Comparison of ENCODE assay signal across 15 mouse cellular contexts in the genomic region with DNA sequence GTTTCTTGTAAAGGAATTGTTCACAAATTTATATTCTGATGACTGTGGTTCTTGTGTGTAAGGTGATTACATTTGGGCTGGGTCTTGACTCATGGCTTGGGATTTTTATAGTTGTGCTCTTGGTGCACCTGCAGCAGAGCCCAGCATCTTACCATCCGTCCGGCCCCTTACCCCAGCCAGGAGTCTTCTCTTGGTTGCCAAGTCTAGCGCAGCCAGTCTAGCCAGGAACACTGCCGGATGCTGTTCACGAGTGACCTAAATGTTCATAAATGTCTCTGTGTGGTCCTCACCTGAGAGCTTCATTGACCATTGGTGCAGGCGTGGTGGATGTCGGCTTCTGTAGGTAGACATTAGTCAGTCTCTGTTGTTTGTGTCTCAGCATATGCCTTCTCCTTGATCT.
"Had no signal": no experiment of that assay in that cellular context is flagged by ENCODE, and none has a peak within 500 bp of the region (broad histone marks: within the 10 kb centered on the region; RNA-seq: fewer than 3 reads in every experiment).

No protein-coding gene starts in this region.

- H3K4me2 ChIP-seq: liver, embryonic 15.5 days; lung, embryonic 14.5 days; midbrain, embryonic 11.5 days; midbrain, embryonic 15.5 days; neural tube, embryonic 12.5 days; stomach, embryonic 15.5 days had no signal

- H3K27me3 ChIP-seq: liver, embryonic 15.5 days; megakaryocyte, embryonic 14.5 days; midbrain, embryonic 15.5 days; neural tube, embryonic 12.5 days; stomach, embryonic 15.5 days had no signal

- H3K27ac ChIP-seq: liver, embryonic 15.5 days; macrophage; midbrain, embryonic 15.5 days; neural tube, embryonic 12.5 days; stomach, embryonic 15.5 days had no signal

- H3K4me3 ChIP-seq: liver, embryonic 15.5 days; megakaryocyte, embryonic 14.5 days; midbrain, embryonic 15.5 days; neural tube, embryonic 12.5 days; stomach, embryonic 15.5 days had no signal

- H3K4me1 ChIP-seq: liver, embryonic 15.5 days; megakaryocyte, embryonic 14.5 days; neural tube, embryonic 12.5 days; stomach, embryonic 15.5 days had no signal

- H3K9me3 ChIP-seq: liver, embryonic 15.5 days; megakaryocyte, embryonic 14.5 days; midbrain, embryonic 15.5 days; neural tube, embryonic 12.5 days; stomach, embryonic 15.5 days had no signal

- DNase-seq: kidney, adult 18-20 months; kidney, postnatal 10 days; left cerebral cortex, postnatal 4 days; lung, embryonic 14.5 days; lung, postnatal 14 days; right cerebral cortex, postnatal 4 days; thymus, adult 2 months; thymus, postnatal 36 days had no signal

- H3K9ac ChIP-seq: liver, embryonic 15.5 days; lung, embryonic 14.5 days; midbrain, embryonic 15.5 days; neural tube, embryonic 12.5 days; stomach, embryonic 15.5 days had no signal
